Mouse (Mus musculus) bone marrow macrophage, adult 2 months (primary cell): ENCODE results near the gene Ank.

Source experiments
- CTCF ChIP-seq: IDR thresholded peaks from 2 replicates; pipeline ENCODE4 v1.5.1; 2012; ENCODE audit warnings: low read depth, mild to moderate bottlenecking, low read length, moderate library complexity
- POLR2A ChIP-seq: IDR thresholded peaks from 2 replicates; pipeline ENCODE4 v1.6.1; 2012; ENCODE audit warnings: mild to moderate bottlenecking, low read depth, low read length, borderline replicate concordance

DNA sequence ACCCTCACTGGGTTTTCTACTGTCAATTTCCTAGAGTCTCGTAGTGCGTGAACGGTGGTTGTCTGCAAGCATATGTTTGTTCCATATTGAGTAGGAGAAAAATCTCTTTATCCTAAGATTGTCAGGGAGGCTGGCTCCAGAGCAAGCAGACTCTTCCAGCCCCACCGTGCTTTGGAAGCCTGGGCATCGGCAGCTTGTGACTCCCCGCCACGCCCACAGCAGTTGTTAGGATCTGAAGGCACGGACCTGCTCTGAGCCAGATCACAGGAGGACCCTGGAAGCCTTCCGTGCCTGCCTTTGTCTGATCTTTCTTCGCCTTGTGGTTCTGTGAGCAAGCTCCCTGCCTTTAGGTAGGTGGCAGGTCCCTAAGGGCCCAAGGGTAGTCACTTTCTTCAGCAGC lies 21.6 kb downstream of the Ank start:
- no peak for TF ChIP-seq CTCF
- no peak for TF ChIP-seq POLR2A
